Mouse (Mus musculus) hindbrain, embryonic 14.5 days (tissue): ENCODE measurements at regions not wholly inside any gene's neighbourhood (a gene's known extent, or its start where the extent isn't known, plus 50 kb on each side); places are given as distances from the start of the nearest gene placed in this dataset.
A peak's percentile ranks its signal among the peaks of the same experiment; 100 is the strongest.

Experiments
- ATAC-seq: fragments of 200-750 bp; cut with Nextera tagmentation; 2 replicates; pipeline ENCODE4 v1.8.0; 2017; ENCODE audit warnings: moderate number of reproducible peaks, mild to moderate bottlenecking, moderate TSS enrichment, moderate library complexity; ENCODE audit not compliant: low FRiP score
- DNase-seq: peaks from one replicate; pipeline ENCODE4 v3.0.0-alpha.2; 2015; ENCODE audit warnings: low spot score
- H3K27ac ChIP-seq: fragments of 300-500 bp; sonication (generic); 2 replicates; pipeline ENCODE4 v1.5.1; 2014; ENCODE audit warnings: mild to moderate bottlenecking, moderate library complexity
- H3K27me3 ChIP-seq: fragments of 300-500 bp; sonication (generic); 2 replicates; pipeline ENCODE4 v1.6.1; 2014; ENCODE audit warnings: mild to moderate bottlenecking, low read length, mixed read lengths; ENCODE audit not compliant: control insufficient read depth, insufficient read depth
- H3K36me3 ChIP-seq: fragments of 300-500 bp; sonication (generic); replicated peaks from 2 replicates; pipeline ENCODE4 v1.6.1; 2014; ENCODE audit not compliant: control insufficient read depth, insufficient read depth
- H3K4me1 ChIP-seq: fragments of 300-500 bp; sonication (generic); replicated peaks from 2 replicates; pipeline ENCODE4 v1.6.1; 2014; ENCODE audit warnings: antibody characterized with exemption, low read length, mixed read lengths; ENCODE audit not compliant: control insufficient read depth, insufficient read depth
- H3K4me2 ChIP-seq: fragments of 300-500 bp; sonication (generic); replicated peaks from 2 replicates; pipeline ENCODE4 v1.6.1; 2014; ENCODE audit warnings: mild to moderate bottlenecking, moderate library complexity
- H3K4me3 ChIP-seq: fragments of 300-500 bp; sonication (generic); replicated peaks from 2 replicates; pipeline ENCODE4 v1.5.1; 2014; ENCODE audit warnings: mild to moderate bottlenecking, low read length
- H3K9ac ChIP-seq: fragments of 300-500 bp; sonication (generic); 2 replicates; pipeline ENCODE4 v1.6.1; 2014
- H3K9me3 ChIP-seq: fragments of 300-500 bp; sonication (generic); 2 replicates; pipeline ENCODE4 v1.6.1; 2016; ENCODE audit warnings: low read length; ENCODE audit not compliant: control insufficient read depth
- WGBS: fragments of 180-500 bp; shearing (Covaris S2); extraction: QIAGEN DNeasy Blood & Tissue Kit; methylation state at CpG from one replicate; pipeline ENCODE4 v1.1.7; 2014; 5-methylcytosine and 5-hydroxymethylcytosine counted together

- whole genome bisulfite sequencing = 3% methylated on average over 14 of the region's 14 CpGs
- Histone ChIP-seq H3K4me1 (peaks cover 8% of the 10 kb centered on the region; the same call in 1 of the 2 replicates), H3K4me2 (peak overlapping the region; percentile 53), H3K36me3 (no peaks in the 10 kb centered on the region), H3K27ac (no peak overlapping the region), H3K9ac (no peak overlapping the region), H3K4me3 (0 out of 2 replicates have a peak overlapping the region, but pooled peaks have one; percentile 7), H3K27me3 (peaks cover 53% of the 10 kb centered on the region), H3K9me3 (no peaks in the 10 kb centered on the region)
- ATAC-seq = peak; percentile 83
- DNase-seq = peak; percentile 93
Measured at GRCm38 (mm10) chr4:114665684-114666083, 155.8 kb upstream of the Gm12830 start.

- no peak for DNase-seq
- WGBS = 3% methylated on average over 41 of the region's 41 CpGs
- Histone ChIP-seq H3K27me3 (peaks cover 55% of the 10 kb centered on the region), H3K4me3 (peak overlapping the region; percentile 24), H3K4me2 (peak overlapping the region; percentile 53), H3K9ac (no peak overlapping the region; the same call in 1 of the 2 replicates), H3K4me1 (peaks cover 8% of the 10 kb centered on the region; the same call in 1 of the 2 replicates), H3K36me3 (no peaks in the 10 kb centered on the region), H3K27ac (no peak overlapping the region), H3K9me3 (no peaks in the 10 kb centered on the region)
- ATAC-seq = peak; percentile 49
Measured at GRCm38 (mm10) chr4:114666238-114666978, 155.1 kb upstream of the Gm12830 start.

GRCm38 (mm10) chr4:114666979-114667328 lies 154.6 kb upstream of the Gm12830 start:
- DNase-seq = no peak
- ATAC-seq = no peak; the same call in 1 of the 2 replicates

GRCm38 (mm10) chr4:114672096-114672720 lies 149.3 kb upstream of the Gm12830 start:
- no peak for DNase-seq
- 82% methylated on average over 5 of the region's 5 CpGs for WGBS

More at GRCm38 (mm10) chr4:114666979-114667328, 154.6 kb upstream of the Gm12830 start:
- no peaks in the 10 kb centered on the region for H3K9me3 ChIP-seq
- no peak overlapping the region; the same call in 1 of the 2 replicates for H3K9ac ChIP-seq
- WGBS = 9% methylated on average over 13 of the region's 13 CpGs
- peaks cover 8% of the 10 kb centered on the region; the same call in 1 of the 2 replicates for H3K4me1 ChIP-seq
- H3K36me3 ChIP-seq = no peaks in the 10 kb centered on the region
- H3K4me3 ChIP-seq = peak overlapping the region; percentile 24
- peaks cover 55% of the 10 kb centered on the region for H3K27me3 ChIP-seq
- H3K27ac ChIP-seq = no peak overlapping the region
- peak overlapping the region; percentile 53 for H3K4me2 ChIP-seq

GRCm38 (mm10) chr4:114676908-114677898 lies 144.3 kb upstream of the Gm12830 start:
- Histone ChIP-seq H3K4me1 (peaks cover 11% of the 10 kb centered on the region; the same call in 1 of the 2 replicates), H3K36me3 (no peaks in the 10 kb centered on the region), H3K4me2 (no peak overlapping the region), H3K4me3 (no peak overlapping the region), H3K9ac (no peak overlapping the region), H3K9me3 (no peaks in the 10 kb centered on the region), H3K27ac (no peak overlapping the region), H3K27me3 (0 out of 2 replicates have a peak, but pooled peaks cover 3% of the 10 kb centered on the region)
- ATAC-seq (no peak), DNase-seq (no peak)
- 88% methylated on average over 13 of the region's 13 CpGs for WGBS

More at GRCm38 (mm10) chr4:114672096-114672720, 149.3 kb upstream of the Gm12830 start:
- no peaks in the 10 kb centered on the region for H3K4me1 ChIP-seq
- no peak overlapping the region for H3K4me2 ChIP-seq
- H3K9ac ChIP-seq = no peak overlapping the region
- H3K4me3 ChIP-seq = no peak overlapping the region
- H3K36me3 ChIP-seq = no peaks in the 10 kb centered on the region
- no peak overlapping the region for H3K27ac ChIP-seq
- H3K9me3 ChIP-seq = no peaks in the 10 kb centered on the region
- no peak for ATAC-seq
- H3K27me3 ChIP-seq = peaks cover 25% of the 10 kb centered on the region

- H3K4me2 ChIP-seq = no peak overlapping the region
- no peak overlapping the region for H3K9ac ChIP-seq
- H3K9me3 ChIP-seq = no peaks in the 10 kb centered on the region
- DNase-seq (peak; percentile 50), ATAC-seq (peak; percentile 77)
- no peaks in the 10 kb centered on the region for H3K27me3 ChIP-seq
- H3K36me3 ChIP-seq = no peaks in the 10 kb centered on the region
- H3K4me1 ChIP-seq = peaks cover 11% of the 10 kb centered on the region; the same call in 1 of the 2 replicates
- peak overlapping the region; percentile 59; the same call in 1 of the 2 replicates for H3K27ac ChIP-seq
- no peak overlapping the region for H3K4me3 ChIP-seq
- 43% methylated on average over 8 of the region's 8 CpGs for WGBS
Measured at GRCm38 (mm10) chr4:114678053-114678941, 143.2 kb upstream of the Gm12830 start.

- WGBS = 59% methylated on average over 6 of the region's 6 CpGs
Measured at GRCm38 (mm10) chr4:114680360-114680759, 141.2 kb upstream of the Gm12830 start.

GRCm38 (mm10) chr4:114682955-114683354 lies 138.6 kb upstream of the Gm12830 start:
- H3K4me2 ChIP-seq = no peak overlapping the region
- no peaks in the 10 kb centered on the region for H3K36me3 ChIP-seq
- no peak for DNase-seq
- 74% methylated on average over 7 of the region's 7 CpGs for WGBS
- H3K9me3 ChIP-seq = no peaks in the 10 kb centered on the region
- H3K4me3 ChIP-seq = no peak overlapping the region
- ATAC-seq = no peak
- H3K27me3 ChIP-seq = 0 out of 2 replicates have a peak, but pooled peaks cover 5% of the 10 kb centered on the region
- H3K9ac ChIP-seq = no peak overlapping the region
- peaks cover 12% of the 10 kb centered on the region for H3K4me1 ChIP-seq
- H3K27ac ChIP-seq = no peak overlapping the region

More at GRCm38 (mm10) chr4:114680360-114680759, 141.2 kb upstream of the Gm12830 start:
- H3K4me1 ChIP-seq = peaks cover 11% of the 10 kb centered on the region; the same call in 1 of the 2 replicates
- no peak overlapping the region for H3K4me2 ChIP-seq
- H3K4me3 ChIP-seq = no peak overlapping the region
- no peak overlapping the region for H3K9ac ChIP-seq
- no peak overlapping the region for H3K27ac ChIP-seq
- H3K36me3 ChIP-seq = no peaks in the 10 kb centered on the region
- no peaks in the 10 kb centered on the region for H3K27me3 ChIP-seq
- ATAC-seq = no peak
- no peaks in the 10 kb centered on the region for H3K9me3 ChIP-seq
- no peak for DNase-seq
